Mouse (Mus musculus) forebrain, embryonic 11.5 days (tissue): ENCODE results near the gene Col3a1. TPM values are rescaled to one million over a fixed set of nuclear protein-coding genes. Genes with fewer than 3 reads are reported as not detected.

Source experiments
- ATAC-seq: fragments of 200-750 bp; cut with Nextera tagmentation; replicated peaks from 2 replicates; pipeline ENCODE4 v1.8.0; 2017; ENCODE audit warnings: moderate TSS enrichment; ENCODE audit not compliant: low FRiP score
- DNase-seq: peaks from one replicate; pipeline ENCODE4 v3.0.0-alpha.2; 2017; ENCODE audit warnings: low spot score
- H3K27ac ChIP-seq: fragments of 300-500 bp; sonication (generic); 2 replicates; pipeline ENCODE4 v1.5.1; 2014; ENCODE audit warnings: low read depth, low read length
- H3K27me3 ChIP-seq: fragments of 300-500 bp; sonication (generic); 2 replicates; pipeline ENCODE4 v1.6.1; 2014; ENCODE audit warnings: mild to moderate bottlenecking, low read length, mixed read lengths; ENCODE audit not compliant: control insufficient read depth, insufficient read depth
- H3K36me3 ChIP-seq: fragments of 300-500 bp; sonication (generic); 2 replicates; pipeline ENCODE4 v1.6.1; 2014; ENCODE audit warnings: mild to moderate bottlenecking, low read length, moderate library complexity, mixed read lengths; ENCODE audit not compliant: control insufficient read depth, insufficient read depth
- H3K4me1 ChIP-seq: fragments of 300-500 bp; sonication (generic); replicated peaks from 2 replicates; pipeline ENCODE4 v1.6.1; 2014; ENCODE audit warnings: low read length, mixed read lengths; ENCODE audit not compliant: control insufficient read depth, insufficient read depth
- H3K4me2 ChIP-seq: fragments of 300-500 bp; sonication (generic); 2 replicates; pipeline ENCODE4 v1.6.1; 2014; ENCODE audit warnings: low read depth, mild to moderate bottlenecking, low read length, moderate library complexity, mixed read lengths; ENCODE audit not compliant: severe bottlenecking
- H3K4me3 ChIP-seq: fragments of 300-500 bp; sonication (generic); 2 replicates; pipeline ENCODE4 v1.5.1; 2014; ENCODE audit warnings: low read depth, low read length
- H3K9ac ChIP-seq: fragments of 300-500 bp; sonication (generic); 2 replicates; pipeline ENCODE4 v1.6.1; 2014; ENCODE audit warnings: low read length
- H3K9me3 ChIP-seq: fragments of 300-500 bp; sonication (generic); 2 replicates; pipeline ENCODE4 v1.6.1; 2016; ENCODE audit warnings: low read length, mixed read lengths; ENCODE audit not compliant: control insufficient read depth
- WGBS: fragments of 180-500 bp; shearing (Covaris S2); extraction: QIAGEN DNeasy Blood & Tissue Kit; methylation state at CpG from one replicate; pipeline ENCODE4 v1.1.7; 2014; 5-methylcytosine and 5-hydroxymethylcytosine counted together
- microRNA-seq: library from miRNA; unstranded; fragments of <30 nt; microRNA quantifications from one replicate; pipeline ENCODE4, GENCODE M21; 2016; ENCODE audit not compliant: insufficient number of aligned reads
- polyA plus RNA-seq: library from polyadenylated mRNA; unstranded; fragments of >200 nt; fragmentation: Nextera tagmentation; extraction: Ambion mirVana; gene quantifications from 2 replicates; pipeline ENCODE4 v1.2.1, GENCODE M21; 2014

Col3a1 gene
- polyA plus RNA-seq, 1 experiment from 2014 or later = 394 TPM

- H3K36me3 ChIP-seq = no peaks in the 10 kb centered on the region
- H3K4me3 ChIP-seq = no peak overlapping the region
- DNase-seq (no peak), ATAC-seq (no peak)
- no peak overlapping the region for H3K9ac ChIP-seq
- no peak overlapping the region for H3K27ac ChIP-seq
- 69% methylated on average over 2 of the region's 2 CpGs for WGBS
- no peaks in the 10 kb centered on the region for H3K27me3 ChIP-seq
- no peaks in the 10 kb centered on the region for H3K9me3 ChIP-seq
- H3K4me2 ChIP-seq = no peak overlapping the region
- H3K4me1 ChIP-seq = no peaks in the 10 kb centered on the region
Measured at GRCm38 (mm10) chr1:45359673-45360072, 48.3 kb downstream of the Col3a1 start.

- no peak for ATAC-seq
Measured at GRCm38 (mm10) chr1:45363274-45363673, 51.9 kb downstream of the Col3a1 start.

DNA sequence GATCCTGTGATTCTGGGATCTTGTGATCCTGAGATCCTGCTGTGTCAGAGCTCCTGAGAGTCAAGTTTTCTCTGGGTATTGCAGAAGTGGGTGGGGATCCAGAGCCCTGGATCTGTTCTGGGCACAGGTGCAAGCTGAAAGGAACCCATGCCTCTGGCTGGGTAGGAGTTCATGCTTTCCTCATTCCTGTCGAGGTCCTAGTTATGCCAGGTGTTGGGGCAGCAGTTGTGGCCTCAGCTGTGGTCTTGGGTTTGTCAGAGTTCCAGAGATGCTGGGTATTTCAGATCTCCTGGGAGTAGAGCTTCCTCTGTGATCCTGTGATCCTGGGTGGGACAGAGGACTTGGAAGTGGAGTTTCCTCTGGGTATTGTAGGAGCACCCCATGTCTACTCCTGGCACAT is 54.1 kb downstream of the Col3a1 start:
- H3K9me3 ChIP-seq = no peaks in the 10 kb centered on the region; the same call in 1 of the 2 replicates
- DNase-seq (no peak), ATAC-seq (no peak)
- H3K9ac ChIP-seq = no peak overlapping the region
- H3K4me1 ChIP-seq = no peaks in the 10 kb centered on the region
- no peak overlapping the region for H3K27ac ChIP-seq
- no peak overlapping the region for H3K4me3 ChIP-seq
- 56% methylated on average over 1 of the region's 1 CpGs for WGBS
- H3K27me3 ChIP-seq = no peaks in the 10 kb centered on the region
- no peaks in the 10 kb centered on the region for H3K36me3 ChIP-seq
- H3K4me2 ChIP-seq = no peak overlapping the region

More at GRCm38 (mm10) chr1:45363274-45363673, 51.9 kb downstream of the Col3a1 start:
- H3K36me3 ChIP-seq = no peaks in the 10 kb centered on the region
- no peak overlapping the region for H3K4me3 ChIP-seq
- no peak overlapping the region for H3K9ac ChIP-seq
- no peaks in the 10 kb centered on the region for H3K9me3 ChIP-seq
- H3K4me1 ChIP-seq = no peaks in the 10 kb centered on the region
- H3K27ac ChIP-seq = no peak overlapping the region
- H3K27me3 ChIP-seq = no peaks in the 10 kb centered on the region
- WGBS = 94% methylated on average over 2 of the region's 2 CpGs
- H3K4me2 ChIP-seq = no peak overlapping the region
- no peak for DNase-seq

GRCm38 (mm10) chr1:45379992-45380690 is 68.8 kb downstream of the Col3a1 start:
- Histone ChIP-seq H3K9me3 (no peaks in the 10 kb centered on the region), H3K4me2 (no peak overlapping the region), H3K36me3 (no peaks in the 10 kb centered on the region), H3K4me1 (no peaks in the 10 kb centered on the region), H3K27ac (no peak overlapping the region), H3K9ac (no peak overlapping the region), H3K4me3 (no peak overlapping the region), H3K27me3 (no peaks in the 10 kb centered on the region)
- DNase-seq (no peak), ATAC-seq (no peak)
- 89% methylated on average over 7 of the region's 7 CpGs for WGBS

GRCm38 (mm10) chr1:45381866-45382265 is 70.5 kb downstream of the Col3a1 start:
- H3K27ac ChIP-seq = no peak overlapping the region
- H3K4me1 ChIP-seq = no peaks in the 10 kb centered on the region
- H3K36me3 ChIP-seq = no peaks in the 10 kb centered on the region
- no peaks in the 10 kb centered on the region for H3K27me3 ChIP-seq
- no peak overlapping the region for H3K9ac ChIP-seq
- no peaks in the 10 kb centered on the region for H3K9me3 ChIP-seq
- H3K4me2 ChIP-seq = no peak overlapping the region
- no peak overlapping the region for H3K4me3 ChIP-seq
- DNase-seq = no peak
- WGBS = 88% methylated on average over 2 of the region's 2 CpGs
- ATAC-seq = no peak

Small RNAs within 50 kb of the gene (microRNA-seq; reads per million reads assigned to microRNA genes)
- gene Gm47302 = 2.5 reads per million

Other genes starting within 250 kb of the Col3a1 start
- gene Col5a2, start 191.7 kb downstream of the Col3a1 start, polyA plus RNA-seq = 27.4 and 31.3 TPM in 2 replicates